Mouse (Mus musculus): ENCODE data around the gene Slc2a13. TPM values are rescaled to one million over a fixed set of nuclear protein-coding genes. Genes with fewer than 3 reads are reported as not detected.

Slc2a13 gene
- polyA plus RNA-seq, 1 experiment from 2014 or later: not detected

- WGBS (ENCODE audit: missing documents): 79% methylated on average over 3 of the region's 3 CpGs
- H3K27ac ChIP-seq: no peak overlapping the region
- no peaks in the 10 kb centered on the region for H3K79me2 ChIP-seq (ENCODE audit: inconsistent target)
- no peak overlapping the region for H3K4me3 ChIP-seq (ENCODE audit: inconsistent target)
- H3K36me3 ChIP-seq (ENCODE audit: inconsistent target): no peaks in the 10 kb centered on the region
Observed at GRCm38 (mm10) chr15:91240683-91241335, 332.3 kb downstream of the Slc2a13 start.

GRCm38 (mm10) chr15:91237294-91237693 lies 335.8 kb downstream of the Slc2a13 start:
- WGBS (ENCODE audit: missing documents): 3% methylated on average over 4 of the region's 5 CpGs
- no peak overlapping the region for H3K4me3 ChIP-seq (ENCODE audit: inconsistent target)
- no peaks in the 10 kb centered on the region for H3K79me2 ChIP-seq (ENCODE audit: inconsistent target)
- no peaks in the 10 kb centered on the region for H3K36me3 ChIP-seq (ENCODE audit: inconsistent target)
- no peak overlapping the region for H3K27ac ChIP-seq

Other genes starting within 250 kb of the Slc2a13 start
- gene Lrrk2, start 99.9 kb upstream of the Slc2a13 start, polyA plus RNA-seq (2018): 1.5 to 5.0 TPM (median 3.4 TPM) in 3 replicates

Measured in macrophage (primary cell).